Mouse (Mus musculus): ENCODE measurements around the gene Bmt2. TPM values are rescaled to one million over a fixed set of nuclear protein-coding genes. Genes with fewer than 3 reads are reported as not detected.
A peak's percentile ranks its signal among the peaks of the same experiment; 100 is the strongest.

Bmt2 gene
- polyA plus RNA-seq (2016; fragmentation: Nextera tagmentation; extraction: Ambion mirVana): 18.4 and 19.8 TPM in 2 replicates

DNA sequence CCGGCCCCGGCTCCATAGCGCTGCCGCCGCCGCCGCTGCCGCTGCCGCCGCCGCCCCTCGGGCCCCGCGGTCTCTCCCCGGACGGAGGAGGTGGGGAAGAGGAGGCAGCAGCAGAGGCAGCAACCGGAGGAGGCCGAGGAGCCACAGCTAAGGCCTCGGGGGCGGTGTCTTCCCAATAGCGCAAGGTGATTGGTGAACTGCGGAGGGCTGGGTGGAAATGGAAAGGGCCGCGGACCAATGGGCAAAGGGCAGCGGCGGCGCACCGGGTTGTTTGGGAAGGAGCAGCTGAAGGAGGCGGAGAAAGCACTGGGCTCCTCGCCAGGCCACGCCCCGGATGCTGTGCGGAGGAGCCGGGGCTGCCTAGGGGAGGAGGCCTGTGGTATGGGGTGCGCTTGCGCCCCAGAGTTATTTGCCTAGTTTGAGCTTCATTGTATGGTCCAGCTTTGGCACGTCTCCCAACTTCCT lies at the start of gene Bmt2:
TSS of gene Bmt2 (minus strand) at position 149 of the 465 bp plus-strand sequence.
- H3K4me1 ChIP-seq (replicated peaks): peaks cover 22% of the 10 kb centered on the region
- DNase-seq (ENCODE audit: low spot score): peak; percentile 98
- WGBS: under 1% methylated on average over 37 of the region's 37 CpGs

DNA sequence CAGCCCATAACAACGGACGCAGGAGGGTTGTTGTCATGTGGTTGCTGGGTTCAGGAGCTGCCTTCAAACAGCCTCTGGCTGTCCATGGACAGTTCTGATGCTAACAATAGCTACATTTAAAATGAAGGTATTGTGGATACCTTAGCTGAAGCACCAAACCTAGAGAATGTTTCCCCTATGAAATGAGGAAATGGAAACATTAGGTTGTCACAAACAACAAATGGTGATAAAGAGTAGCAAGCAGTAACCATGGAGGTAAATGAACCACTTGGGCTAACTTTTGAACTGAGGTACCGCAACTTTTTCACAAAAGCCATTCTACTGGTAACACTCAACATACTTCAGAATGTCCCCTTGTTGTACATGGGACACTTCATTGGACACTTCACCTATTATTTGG lies 44.4 kb upstream of the Bmt2 start:
- no peak overlapping the region for H3K4me3 ChIP-seq
- WGBS: 91% methylated on average over 3 of the region's 3 CpGs
- no peak for DNase-seq (ENCODE audit: low spot score)
- H3K4me1 ChIP-seq (replicated peaks): no peaks in the 10 kb centered on the region
- no peaks in the 10 kb centered on the region for H3K27me3 ChIP-seq (ENCODE audit: insufficient read depth, poor library complexity, severe bottlenecking)
- no peak overlapping the region for H3K27ac ChIP-seq
- H3K9me3 ChIP-seq: no peaks in the 10 kb centered on the region
- no peaks in the 10 kb centered on the region for H3K36me3 ChIP-seq

More for the DNA sequence above, at the start of gene Bmt2:
- H3K36me3 ChIP-seq: 0 out of 2 replicates have a peak, but pooled peaks cover 4% of the 10 kb centered on the region
- H3K27ac ChIP-seq: peak within 1 kb of the TSS; percentile 96
- peak within 1 kb of the TSS; percentile 89 for H3K4me3 ChIP-seq
- H3K9me3 ChIP-seq: no peaks in the 10 kb centered on the region
- no peaks in the 10 kb centered on the region for H3K27me3 ChIP-seq (ENCODE audit: insufficient read depth, poor library complexity, severe bottlenecking)

DNA sequence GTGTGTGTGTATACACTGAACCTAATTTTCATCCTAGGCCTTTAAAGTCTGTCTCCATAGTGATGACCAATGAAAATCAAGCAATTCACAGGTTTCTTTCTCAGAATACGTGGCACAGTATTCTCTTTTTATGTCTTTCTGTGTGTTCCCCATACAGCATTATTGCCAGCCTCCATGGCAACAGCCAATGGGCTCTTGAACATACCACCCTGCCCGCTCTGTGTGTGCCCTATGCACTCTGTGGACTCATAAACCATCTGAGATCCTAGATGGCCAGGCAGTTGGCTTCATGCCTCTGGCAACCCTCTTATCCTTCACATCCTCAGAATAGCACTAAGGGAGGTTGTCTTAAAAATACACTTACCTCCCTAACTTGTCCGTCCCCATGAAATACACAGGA lies 37.1 kb upstream of the Bmt2 start:
- Histone ChIP-seq H3K9me3 (no peaks in the 10 kb centered on the region), H3K36me3 (no peaks in the 10 kb centered on the region), H3K27ac (no peak overlapping the region), H3K4me1 (replicated peaks) (no peaks in the 10 kb centered on the region), H3K4me3 (no peak overlapping the region), H3K27me3 (ENCODE audit: insufficient read depth, poor library complexity, severe bottlenecking) (no peaks in the 10 kb centered on the region)
- DNase-seq (ENCODE audit: low spot score): no peak
- 75% methylated on average over 3 of the region's 3 CpGs for WGBS

DNA sequence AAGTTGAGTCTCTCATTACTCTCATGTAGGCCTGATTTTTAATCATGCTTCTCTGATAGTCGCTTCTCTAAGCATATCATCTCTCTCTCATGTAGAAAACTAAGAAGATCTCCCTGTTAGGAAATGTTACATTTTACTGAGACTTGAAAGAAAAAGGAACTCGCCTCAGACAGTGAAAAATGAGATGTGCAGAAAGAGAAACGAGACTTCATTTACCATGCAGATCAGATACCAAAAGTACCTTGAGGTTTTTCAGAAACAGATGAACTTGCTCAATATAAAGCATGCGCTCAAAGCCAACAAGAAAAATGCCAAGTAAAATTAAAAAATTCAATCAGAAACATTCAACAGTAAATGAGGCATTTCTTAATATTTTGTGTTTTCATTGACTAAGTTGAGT lies 19.1 kb upstream of the Bmt2 start:
- no peak overlapping the region for H3K27ac ChIP-seq
- H3K9me3 ChIP-seq: no peaks in the 10 kb centered on the region
- H3K4me1 ChIP-seq (replicated peaks): no peaks in the 10 kb centered on the region
- H3K4me3 ChIP-seq: no peak overlapping the region
- H3K27me3 ChIP-seq (ENCODE audit: insufficient read depth, poor library complexity, severe bottlenecking): no peaks in the 10 kb centered on the region
- WGBS: 88% methylated on average over 4 of the region's 4 CpGs
- no peak for DNase-seq (ENCODE audit: low spot score)
- no peaks in the 10 kb centered on the region for H3K36me3 ChIP-seq

DNA sequence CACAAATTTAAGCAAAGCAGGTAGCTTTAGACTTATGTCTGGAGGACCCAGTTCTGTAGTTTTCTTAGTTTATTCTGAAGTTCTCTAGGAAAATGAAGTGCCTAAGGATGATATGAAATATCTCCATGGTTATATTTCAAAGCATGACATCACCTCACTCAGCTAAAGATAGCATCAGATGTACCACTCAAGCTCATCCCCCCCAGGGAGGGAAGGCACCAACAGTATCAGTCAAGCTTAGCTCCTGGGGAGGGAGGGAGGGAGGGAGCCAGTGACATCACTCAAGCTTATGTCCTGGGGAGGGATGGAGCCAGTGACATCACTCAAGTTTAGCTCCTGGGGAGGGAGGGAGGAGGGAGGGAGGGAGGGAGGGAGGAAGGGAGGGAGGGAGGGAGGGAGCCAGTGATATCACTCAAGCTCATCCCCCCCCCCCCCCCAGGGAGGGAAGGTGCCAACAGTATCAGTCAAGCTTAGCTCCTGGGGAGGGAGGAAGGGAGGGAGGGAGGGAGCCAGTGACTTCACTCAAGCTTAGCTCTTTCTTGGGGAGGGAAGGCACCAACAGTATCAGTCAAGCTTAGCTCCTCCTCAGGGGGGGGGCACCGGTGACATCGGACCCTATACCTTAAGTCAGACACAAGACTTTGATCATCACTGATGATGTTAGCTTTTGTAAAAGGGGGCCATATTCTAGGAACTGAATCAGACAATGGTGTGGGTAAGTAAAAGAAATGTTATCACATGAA lies 17.5 kb upstream of the Bmt2 start:
- H3K27ac ChIP-seq: no peak overlapping the region
- H3K36me3 ChIP-seq: no peaks in the 10 kb centered on the region
- no peak overlapping the region for H3K4me3 ChIP-seq
- no peak for DNase-seq (ENCODE audit: low spot score)
- no peaks in the 10 kb centered on the region for H3K27me3 ChIP-seq (ENCODE audit: insufficient read depth, poor library complexity, severe bottlenecking)
- H3K4me1 ChIP-seq (replicated peaks): no peaks in the 10 kb centered on the region
- 93% methylated on average over 2 of the region's 2 CpGs for WGBS
- no peaks in the 10 kb centered on the region for H3K9me3 ChIP-seq

DNA sequence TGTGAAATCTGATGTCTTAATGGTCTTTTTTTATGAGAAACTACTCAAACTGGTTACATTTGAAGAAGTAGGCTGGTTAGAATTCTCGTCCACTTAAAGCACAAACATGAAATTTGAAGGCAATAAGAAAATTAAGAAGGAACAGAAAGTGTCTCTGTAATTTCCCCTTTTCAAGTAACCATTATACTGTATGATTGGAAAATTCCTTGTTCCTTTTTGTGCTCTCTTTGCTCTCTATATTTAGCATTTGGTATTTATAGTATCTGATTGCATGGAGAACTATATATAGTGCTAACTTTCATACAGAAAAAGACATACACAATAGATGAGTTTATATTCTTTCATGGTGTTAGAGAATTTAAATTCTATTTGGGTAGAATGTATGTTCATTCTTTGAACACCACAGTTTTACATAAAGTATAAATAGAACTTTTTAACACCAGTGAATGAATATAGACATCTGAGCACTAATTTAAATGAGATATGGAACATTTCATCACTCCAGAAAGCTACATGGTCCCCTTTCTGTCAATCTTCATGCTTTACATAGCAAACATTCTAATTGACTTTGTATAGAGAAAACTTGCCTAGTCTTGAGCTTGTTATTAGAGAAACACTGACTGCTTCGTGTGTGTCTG lies 14.0 kb upstream of the Bmt2 start:
- no peaks in the 10 kb centered on the region for H3K27me3 ChIP-seq (ENCODE audit: insufficient read depth, poor library complexity, severe bottlenecking)
- no peak overlapping the region for H3K27ac ChIP-seq
- H3K9me3 ChIP-seq: no peaks in the 10 kb centered on the region
- 80% methylated on average over 2 of the region's 2 CpGs for WGBS
- no peak for DNase-seq (ENCODE audit: low spot score)
- no peak overlapping the region for H3K4me3 ChIP-seq
- H3K4me1 ChIP-seq (replicated peaks): no peaks in the 10 kb centered on the region
- H3K36me3 ChIP-seq: no peaks in the 10 kb centered on the region

DNA sequence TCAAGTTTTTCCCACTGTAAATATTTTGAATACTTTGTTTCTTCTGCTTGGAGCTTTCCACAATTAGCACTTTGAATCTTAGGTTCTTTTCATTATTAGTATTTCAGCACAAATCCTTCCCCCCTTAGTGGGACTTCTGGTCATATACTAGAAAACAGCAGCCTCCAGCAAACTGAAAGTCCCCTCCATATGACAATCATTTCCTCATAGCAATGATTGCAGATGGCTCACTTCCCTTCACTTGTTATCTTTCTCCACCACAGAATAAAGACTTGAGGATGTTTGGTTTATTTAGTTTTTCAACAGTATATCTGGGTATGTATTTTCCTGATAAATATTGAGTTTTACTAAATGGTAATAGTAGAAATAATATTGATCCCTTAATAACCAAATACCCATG lies 12.6 kb upstream of the Bmt2 start:
- Histone ChIP-seq H3K4me3 (no peak overlapping the region), H3K36me3 (no peaks in the 10 kb centered on the region), H3K9me3 (no peaks in the 10 kb centered on the region), H3K27me3 (ENCODE audit: insufficient read depth, poor library complexity, severe bottlenecking) (no peaks in the 10 kb centered on the region), H3K27ac (no peak overlapping the region), H3K4me1 (replicated peaks) (no peaks in the 10 kb centered on the region)
- no peak for DNase-seq (ENCODE audit: low spot score)

DNA sequence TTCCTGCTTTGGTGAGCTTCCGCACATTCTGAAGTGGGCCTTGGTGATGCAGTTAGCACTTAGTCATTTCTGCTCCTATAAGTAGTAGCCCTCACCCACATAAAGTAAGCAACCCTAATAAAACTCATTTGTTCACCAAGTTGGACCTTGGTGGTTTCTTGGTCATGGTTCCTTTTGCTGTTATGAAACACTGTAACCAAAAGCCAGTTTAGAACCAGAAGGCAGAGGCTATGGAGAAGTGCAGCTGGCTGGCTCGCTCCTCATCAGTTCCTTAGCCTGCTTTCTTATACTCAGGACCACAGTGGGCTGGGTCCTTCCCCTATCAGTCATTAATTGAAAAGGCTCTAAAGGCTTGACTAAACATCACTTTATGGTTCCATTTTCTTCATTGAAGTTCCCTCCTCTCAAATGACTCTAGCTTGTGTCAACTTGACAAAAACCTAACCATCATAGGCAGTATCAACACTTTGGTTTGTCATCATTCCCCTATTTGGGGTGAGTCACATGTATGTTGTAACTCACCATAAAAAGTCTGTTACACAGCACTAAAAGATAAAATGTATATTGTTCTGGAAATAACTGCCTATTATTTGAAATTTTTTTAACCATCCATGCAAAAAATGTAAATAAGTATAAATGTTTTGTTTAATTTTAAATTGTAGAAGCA lies 6.3 kb upstream of the Bmt2 start:
- no peaks in the 10 kb centered on the region for H3K4me1 ChIP-seq (replicated peaks)
- no peak for DNase-seq (ENCODE audit: low spot score)
- no peaks in the 10 kb centered on the region for H3K36me3 ChIP-seq
- no peaks in the 10 kb centered on the region for H3K9me3 ChIP-seq
- H3K27ac ChIP-seq: no peak overlapping the region
- H3K27me3 ChIP-seq (ENCODE audit: insufficient read depth, poor library complexity, severe bottlenecking): no peaks in the 10 kb centered on the region
- 91% methylated on average over 2 of the region's 2 CpGs for WGBS
- H3K4me3 ChIP-seq: no peak overlapping the region

DNA sequence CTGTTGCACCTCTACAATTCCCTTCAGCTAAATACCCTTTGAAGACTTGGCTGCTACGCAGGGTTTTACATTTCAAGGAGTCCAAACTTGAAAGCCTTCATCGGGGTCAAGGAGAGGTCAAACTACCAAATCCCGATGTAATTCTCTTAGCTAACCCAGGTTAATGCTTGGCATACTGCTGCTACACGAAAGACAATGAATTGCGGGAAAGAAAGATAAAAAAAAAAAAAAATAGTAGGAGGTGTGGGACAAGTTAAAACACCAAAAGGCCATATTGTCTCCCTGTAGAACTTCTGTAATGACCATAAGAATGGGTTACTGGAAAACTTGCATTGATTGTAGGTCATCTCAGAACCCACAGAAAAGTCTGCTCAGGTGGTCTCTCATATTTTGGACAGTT lies 583 bp upstream of the Bmt2 start:
- 23% methylated on average over 5 of the region's 5 CpGs for WGBS
- no peak for DNase-seq (ENCODE audit: low spot score)
- H3K27ac ChIP-seq: peak overlapping the region; percentile 96
- H3K9me3 ChIP-seq: no peaks in the 10 kb centered on the region
- H3K4me3 ChIP-seq: peak overlapping the region; percentile 89
- H3K36me3 ChIP-seq: no peaks in the 10 kb centered on the region
- H3K4me1 ChIP-seq (replicated peaks): peaks cover 22% of the 10 kb centered on the region
- no peaks in the 10 kb centered on the region for H3K27me3 ChIP-seq (ENCODE audit: insufficient read depth, poor library complexity, severe bottlenecking)

DNA sequence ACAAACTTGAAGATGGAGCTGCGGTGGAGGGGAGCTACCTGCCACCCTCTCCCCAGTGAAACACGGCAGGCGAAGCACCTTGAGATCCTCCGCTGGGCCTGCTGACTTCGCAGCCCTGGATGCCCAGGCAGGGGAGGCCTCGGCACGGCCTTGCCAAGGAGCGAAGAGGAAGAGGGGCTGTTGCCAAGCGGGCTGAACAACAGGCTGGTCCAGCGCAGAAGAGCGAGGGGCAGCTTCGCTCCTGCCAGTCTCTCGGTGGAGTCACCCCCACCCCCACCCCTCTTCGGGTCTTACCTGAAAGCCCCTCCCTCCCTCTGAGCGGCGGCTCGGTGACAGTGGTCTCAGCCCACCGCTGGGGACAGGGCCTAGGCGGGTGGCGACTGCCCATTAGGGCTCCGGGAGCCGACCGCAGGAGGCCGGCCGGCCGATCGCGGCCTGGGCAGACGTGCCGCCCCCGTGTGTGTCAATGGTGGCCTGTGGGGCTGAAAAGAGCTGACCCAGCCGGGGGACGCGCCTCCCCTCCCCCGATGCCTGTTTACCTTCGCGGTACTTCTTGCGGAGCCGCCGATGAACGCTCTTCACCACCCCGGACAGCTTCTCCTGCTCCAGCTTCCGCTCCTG lies 515 bp downstream of the Bmt2 start:
- Histone ChIP-seq H3K27me3 (ENCODE audit: insufficient read depth, poor library complexity, severe bottlenecking) (no peaks in the 10 kb centered on the region), H3K4me1 (replicated peaks) (peaks cover 22% of the 10 kb centered on the region), H3K9me3 (no peaks in the 10 kb centered on the region), H3K27ac (peak overlapping the region; percentile 96), H3K36me3 (0 out of 2 replicates have a peak, but pooled peaks cover 4% of the 10 kb centered on the region), H3K4me3 (peak overlapping the region; percentile 89)
- DNase-seq (ENCODE audit: low spot score): no peak
- WGBS: under 1% methylated on average over 43 of the region's 43 CpGs

DNA sequence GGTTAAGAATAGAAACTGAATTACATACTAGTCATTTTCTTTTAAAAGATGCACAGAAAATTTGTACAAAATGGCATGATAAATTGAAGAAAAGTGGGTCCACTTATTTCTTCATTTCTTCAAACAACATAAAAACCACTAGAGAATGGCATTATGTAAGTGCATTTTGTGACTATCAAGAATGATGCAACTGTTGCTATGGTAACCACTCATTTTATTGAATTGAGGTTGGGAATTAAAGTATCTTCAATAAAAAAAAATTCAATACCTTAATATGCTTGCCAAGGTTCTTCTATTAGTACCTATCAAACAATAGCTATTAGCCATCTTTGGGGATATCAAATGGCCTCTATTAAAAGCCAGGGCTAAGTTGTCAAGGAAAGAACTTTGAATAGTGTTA lies 1.6 kb downstream of the Bmt2 start:
- Histone ChIP-seq H3K36me3 (0 out of 2 replicates have a peak, but pooled peaks cover 4% of the 10 kb centered on the region), H3K27me3 (ENCODE audit: insufficient read depth, poor library complexity, severe bottlenecking) (no peaks in the 10 kb centered on the region), H3K4me3 (peak overlapping the region; percentile 89), H3K4me1 (replicated peaks) (peaks cover 22% of the 10 kb centered on the region), H3K27ac (no peak overlapping the region), H3K9me3 (no peaks in the 10 kb centered on the region)
- DNase-seq (ENCODE audit: low spot score): no peak

DNA sequence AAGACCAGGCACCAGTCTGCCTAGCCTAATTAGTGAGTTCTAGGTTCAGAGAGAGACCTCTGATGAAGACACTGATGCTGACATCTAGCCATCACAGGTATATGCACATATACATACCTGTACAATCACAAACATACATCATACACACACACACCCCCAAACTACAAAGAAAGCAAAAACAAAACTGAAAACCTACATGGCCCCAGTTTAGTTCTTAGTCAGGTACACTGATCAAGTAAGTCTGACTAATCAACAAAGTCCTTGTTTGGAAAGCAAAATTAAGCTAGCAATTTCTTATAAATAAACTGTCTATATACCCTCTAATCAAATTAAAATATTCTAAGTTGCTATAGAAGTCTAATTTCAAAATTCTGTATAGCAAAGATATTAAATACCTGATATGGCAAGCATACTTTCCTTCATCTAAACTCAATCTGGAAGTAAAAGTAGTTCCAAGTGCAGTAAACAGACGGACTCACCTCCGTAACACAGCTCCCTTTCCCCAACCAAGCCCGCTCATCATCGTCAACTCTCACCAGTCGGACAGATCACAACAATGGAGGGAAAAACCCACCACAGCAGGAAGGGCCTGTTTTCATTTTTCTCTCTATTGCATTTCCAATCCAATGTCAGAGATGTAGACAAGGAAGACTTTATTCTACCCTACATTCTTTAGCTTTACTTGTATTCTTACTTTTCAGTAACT lies 3.0 kb downstream of the Bmt2 start:
- Histone ChIP-seq H3K4me3 (no peak overlapping the region), H3K27me3 (ENCODE audit: insufficient read depth, poor library complexity, severe bottlenecking) (no peaks in the 10 kb centered on the region), H3K4me1 (replicated peaks) (peaks cover 22% of the 10 kb centered on the region), H3K36me3 (0 out of 2 replicates have a peak, but pooled peaks cover 4% of the 10 kb centered on the region), H3K27ac (no peak overlapping the region), H3K9me3 (no peaks in the 10 kb centered on the region)
- 84% methylated on average over 5 of the region's 5 CpGs for WGBS
- no peak for DNase-seq (ENCODE audit: low spot score)

All from hindbrain, embryonic 10.5 days (tissue).